10 mouse cellular contexts compared by ENCODE assay signal in the genomic region with DNA sequence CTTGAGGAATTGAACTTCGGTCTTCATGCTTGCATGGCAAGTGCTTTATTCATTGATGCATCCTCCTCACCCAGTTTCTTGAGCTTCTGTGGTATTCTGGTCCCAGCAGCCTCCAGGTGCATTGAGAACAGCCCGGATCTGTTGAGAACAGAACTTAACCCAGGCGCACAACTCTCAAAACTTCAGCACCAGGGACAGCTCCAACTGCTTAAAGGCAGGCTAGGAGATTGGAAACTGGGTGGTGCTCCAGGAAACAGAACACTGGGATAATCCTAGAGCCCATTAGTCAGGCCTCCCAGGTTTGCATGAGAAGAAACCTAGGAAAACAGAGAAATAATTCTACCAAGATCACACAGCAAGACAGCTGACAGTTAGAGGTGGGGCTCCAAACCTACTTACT. TPM values are rescaled to one million over a fixed set of nuclear protein-coding genes. Genes with fewer than 3 reads are reported as not detected.
DNase-seq lines count a peak whose midpoint lies in the region; ATAC-seq and TF ChIP-seq lines count a peak whose summit lies in the region.
"Had no signal": no experiment of that assay in that cellular context is flagged by ENCODE, and none has a peak within 500 bp of the region (broad histone marks: within the 10 kb centered on the region; RNA-seq: fewer than 3 reads in every experiment).

No protein-coding gene starts in this region.

- H3K9ac ChIP-seq in liver, embryonic 13.5 days = no peak overlapping the region
- H3K9ac ChIP-seq: neural tube, embryonic 12.5 days had no signal

- H3K27me3 ChIP-seq in kidney, adult 2 months (replicated peaks; ENCODE audit: control insufficient read depth, insufficient read depth, low read length) = no peaks in the 10 kb centered on the region
- peaks cover 13% of the 10 kb centered on the region for H3K27me3 ChIP-seq in liver, embryonic 13.5 days
- no peaks in the 10 kb centered on the region for H3K27me3 ChIP-seq in splenic B cell, adult 2 months (ENCODE audit: control insufficient read depth, insufficient read depth, low read length, poor library complexity, severe bottlenecking)
- H3K27me3 ChIP-seq: neural tube, embryonic 12.5 days had no signal

- H3K4me1 ChIP-seq in kidney, adult 2 months (ENCODE audit: control insufficient read depth, insufficient read depth, low read length) = no peaks in the 10 kb centered on the region
- peaks cover 12% of the 10 kb centered on the region for H3K4me1 ChIP-seq in liver, embryonic 13.5 days (replicated peaks)
- H3K4me1 ChIP-seq: neural tube, embryonic 12.5 days had no signal

- 5% methylated on average over 3 of the region's 3 CpGs for WGBS in kidney, adult 2 months
- 6% methylated on average over 3 of the region's 3 CpGs for WGBS in liver, embryonic 13.5 days (ENCODE audit: insufficient replicate concordance)

- H3K27ac ChIP-seq in kidney, adult 2 months (ENCODE audit: insufficient read depth, low read depth, low read length) = no peak overlapping the region
- H3K27ac ChIP-seq in liver, embryonic 13.5 days = no peak overlapping the region
- H3K27ac ChIP-seq: neural tube, embryonic 12.5 days had no signal

- H3K9me3 ChIP-seq in liver, embryonic 13.5 days (replicated peaks) = no peaks in the 10 kb centered on the region
- H3K9me3 ChIP-seq: neural tube, embryonic 12.5 days had no signal

- no peak for TF ChIP-seq CTCF in kidney, adult 2 months (conservative IDR thresholded peaks at IDR 0.05; ENCODE audit: insufficient read depth, insufficient read length, low read depth, low read length)

- no peak overlapping the region for H3K4me2 ChIP-seq in liver, embryonic 13.5 days
- H3K4me2 ChIP-seq: neural tube, embryonic 12.5 days had no signal

- ATAC-seq in liver, embryonic 13.5 days (ENCODE audit: low read depth) = no peak

- H3K36me3 ChIP-seq in kidney, adult 2 months (ENCODE audit: control insufficient read depth, insufficient read depth, low read length) = no peaks in the 10 kb centered on the region
- no peaks in the 10 kb centered on the region for H3K36me3 ChIP-seq in liver, embryonic 13.5 days
- H3K36me3 ChIP-seq in splenic B cell, adult 2 months (ENCODE audit: control insufficient read depth, insufficient read depth, low read length, poor library complexity, severe bottlenecking) = no peaks in the 10 kb centered on the region
- H3K36me3 ChIP-seq: neural tube, embryonic 12.5 days had no signal

- DNase-seq in kidney, adult 2 months = peak; percentile 68
- DNase-seq in kidney, adult 11 months = no peak
- peak; percentile 52 for DNase-seq in Muller cell, postnatal 12 days (ENCODE audit: inconsistent ontology term)
- peak; percentile 77 for DNase-seq in embryo, embryonic 11.5 days (ENCODE audit: low read depth, low spot score)
- peak; percentile 46 for DNase-seq in liver, embryonic 13.5 days
- peak; percentile 77 for DNase-seq in splenic B cell, adult 2 months (ENCODE audit: low read depth, low spot score)
- no peak for DNase-seq in frontal cortex, postnatal 36 days (ENCODE audit: low spot score in 2 of 2)
- DNase-seq in right cerebral cortex, postnatal 10 days (ENCODE audit: low spot score in 2 of 2) = no peak

- no peak overlapping the region for H3K4me3 ChIP-seq in kidney, adult 2 months (ENCODE audit: insufficient read depth, low read depth, low read length)
- no peak overlapping the region for H3K4me3 ChIP-seq in liver, embryonic 13.5 days (replicated peaks)
- H3K4me3 ChIP-seq: erythroblast, embryonic 14.5 days; neural tube, embryonic 12.5 days had no signal

- TF ChIP-seq POLR2A in kidney, adult 2 months (IDR thresholded peaks at IDR 0.05; ENCODE audit: low read depth, low read length) = no peak

RNA-seq across cellular contexts. Expression of a gene that starts 3.4 kb away (rescaled TPM):
- polyA plus RNA-seq in kidney, adult 2 months (2012; rRNA removed) = not detected in 2 replicates
- not detected in 2 replicates for polyA plus RNA-seq in liver, embryonic 13.5 days (2015; fragmentation: Nextera tagmentation; extraction: Ambion mirVana)
- polyA plus RNA-seq: erythroblast, embryonic 14.5 days; neural tube, embryonic 12.5 days had no signal

RNA-seq across cellular contexts. Expression of a gene that starts 20.4 kb away (rescaled TPM):
- 392 and 429 TPM in 2 replicates for polyA plus RNA-seq in kidney, adult 2 months (2012; rRNA removed)
- polyA plus RNA-seq in liver, embryonic 13.5 days (2015; fragmentation: Nextera tagmentation; extraction: Ambion mirVana) = 5.5 and 5.7 TPM in 2 replicates

RNA-seq across cellular contexts. Expression of a gene that starts 24.5 kb away (rescaled TPM):
- polyA plus RNA-seq in kidney, adult 2 months (2012; rRNA removed) = 41.0 and 45.7 TPM in 2 replicates
- 8.3 and 8.6 TPM in 2 replicates for polyA plus RNA-seq in liver, embryonic 13.5 days (2015; fragmentation: Nextera tagmentation; extraction: Ambion mirVana)

RNA-seq across cellular contexts. Expression of a gene that starts 50.5 kb away (rescaled TPM):
- polyA plus RNA-seq in kidney, adult 2 months (2012; rRNA removed) = 107 and 134 TPM in 2 replicates
- 32.3 and 43.3 TPM in 2 replicates for polyA plus RNA-seq in liver, embryonic 13.5 days (2015; fragmentation: Nextera tagmentation; extraction: Ambion mirVana)

RNA-seq across cellular contexts. Expression of a gene that starts 50.7 kb away (rescaled TPM):
- 0.12 and 0.16 TPM in 2 replicates for polyA plus RNA-seq in kidney, adult 2 months (2012; rRNA removed)
- polyA plus RNA-seq in liver, embryonic 13.5 days (2015; fragmentation: Nextera tagmentation; extraction: Ambion mirVana) = 11.9 and 15.9 TPM in 2 replicates

Comparison
In these comparisons a context has a peak if more than half of its experiments do, and no peak if none do; other contexts are left out.
1. DNase-seq: peak in kidney, adult 2 months (single experiment), Muller cell, postnatal 12 days (single experiment), embryo, embryonic 11.5 days (single experiment), liver, embryonic 13.5 days (single experiment) and splenic B cell, adult 2 months (single experiment); none in kidney, adult 11 months (single experiment), frontal cortex, postnatal 36 days (0 of 2) and right cerebral cortex, postnatal 10 days (0 of 2).
2. RNA of a gene that starts 20.4 kb away (polyA plus RNA-seq): 392 to 429 TPM in kidney, adult 2 months; 5.5 to 5.7 TPM in liver, embryonic 13.5 days; every median in the first group is over 10 times any median in the second.